Mouse (Mus musculus) layer of hippocampus, adult 2 months (tissue): ENCODE results near the gene Fasn. TPM values are rescaled to one million over a fixed set of nuclear protein-coding genes. Genes with fewer than 3 reads are reported as not detected.
A peak's percentile ranks its signal among the peaks of the same experiment; 100 is the strongest.
"Not testable (repeated sequence)": the region's sequence is repeated elsewhere in the genome, so short reads cannot be mapped to it uniquely, and the experiment has no call there.

Experiments used
- DNase-seq, 2 experiments: peaks; one replicate each; pipeline ENCODE4 v3.0.0; 2022; ENCODE audit warnings: low spot score in 2 of 2
- H3K27ac ChIP-seq: fragments of 200-600 bp; 2 replicates; pipeline ENCODE4 v1.8.1; 2022
- H3K4me3 ChIP-seq: fragments of 200-600 bp; 2 replicates; pipeline ENCODE4 v1.8.1; 2022; ENCODE audit warnings: mild to moderate bottlenecking
- CTCF ChIP-seq: fragments of 200-600 bp; conservative IDR thresholded peaks from 2 replicates; pipeline ENCODE4 v1.8.1; 2022; ENCODE audit warnings: antibody characterized with exemption, mild to moderate bottlenecking, moderate library complexity
- total RNA-seq, 2 experiments: library from RNA; stranded (reverse); gene quantifications; 2 replicates each; pipeline ENCODE4 v1.2.3; 2021

Fasn gene
- total RNA-seq, 2 experiments from 2014 or later: 184 to 185 TPM

DNA sequence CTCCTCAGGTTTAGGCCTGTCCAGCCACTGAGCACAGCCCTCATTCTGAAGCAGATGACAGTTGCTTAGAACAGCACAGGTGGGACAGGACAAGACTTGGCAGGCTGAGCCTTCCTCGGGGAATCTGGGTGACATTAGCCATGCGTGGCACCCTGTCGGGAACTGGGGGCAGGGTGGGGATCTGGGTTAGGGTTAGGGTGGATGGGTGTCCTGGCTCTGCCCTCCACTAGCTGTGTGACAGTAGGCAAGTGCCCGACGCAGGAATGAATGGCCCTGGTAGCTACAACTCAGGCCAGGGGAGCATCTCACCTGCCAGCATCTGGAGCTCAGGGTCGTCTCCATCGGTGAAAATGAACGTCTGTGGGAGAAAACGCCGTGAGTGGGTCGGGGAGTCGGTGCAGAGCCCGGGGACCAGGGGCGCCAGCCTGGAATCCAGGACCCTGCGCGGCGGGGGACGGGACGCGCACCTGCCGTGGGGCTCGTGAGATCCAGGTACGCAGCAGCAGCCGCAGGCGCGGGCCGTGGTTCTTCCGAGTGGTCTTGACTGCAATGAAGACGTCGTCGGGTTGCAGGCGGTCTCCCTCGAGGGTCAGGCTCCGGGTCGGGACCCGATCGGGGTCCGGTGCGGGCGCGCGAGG is 40.8 kb downstream of the Fasn start:
- Histone ChIP-seq H3K27ac (peak overlapping the region; percentile 95), H3K4me3 (peak overlapping the region; percentile 92)
- TF ChIP-seq CTCF: no peak
- no peak for DNase-seq

DNA sequence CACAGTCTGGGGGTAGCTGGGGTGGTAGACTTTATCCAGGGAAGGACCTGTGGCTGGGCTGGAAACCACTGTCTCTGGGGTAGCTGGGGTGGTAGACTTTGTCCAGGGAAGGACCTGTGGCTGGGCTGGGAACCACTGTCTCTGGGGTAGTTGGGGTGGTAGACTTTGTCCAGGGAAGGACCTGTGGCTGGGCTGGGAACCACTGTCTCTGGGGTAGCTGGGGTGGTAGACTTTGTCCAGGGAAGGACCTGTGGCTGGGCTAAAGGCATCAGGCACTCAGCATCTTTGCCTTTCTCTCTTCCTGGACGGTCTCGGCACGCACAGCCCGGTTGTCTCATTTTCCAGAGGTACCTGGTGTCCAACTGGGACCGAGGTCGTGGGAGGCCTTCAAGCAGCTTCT is 43.0 kb downstream of the Fasn start:
- H3K4me3 ChIP-seq, H3K27ac ChIP-seq: not testable (repeated sequence)
- peak in 1 of 2 experiments; percentile 2 for DNase-seq

GRCm38 (mm10) chr11:120779876-120780275 is 44.5 kb downstream of the Fasn start:
- no peak overlapping the region for H3K4me3 ChIP-seq
- no peak for DNase-seq
- no peak for TF ChIP-seq CTCF
- no peak overlapping the region for H3K27ac ChIP-seq

- TF ChIP-seq CTCF: no peak
- H3K4me3 ChIP-seq: no peak overlapping the region
- no peak overlapping the region for H3K27ac ChIP-seq
- DNase-seq: no peak
Measured at GRCm38 (mm10) chr11:120777123-120777522, 47.2 kb downstream of the Fasn start.

DNA sequence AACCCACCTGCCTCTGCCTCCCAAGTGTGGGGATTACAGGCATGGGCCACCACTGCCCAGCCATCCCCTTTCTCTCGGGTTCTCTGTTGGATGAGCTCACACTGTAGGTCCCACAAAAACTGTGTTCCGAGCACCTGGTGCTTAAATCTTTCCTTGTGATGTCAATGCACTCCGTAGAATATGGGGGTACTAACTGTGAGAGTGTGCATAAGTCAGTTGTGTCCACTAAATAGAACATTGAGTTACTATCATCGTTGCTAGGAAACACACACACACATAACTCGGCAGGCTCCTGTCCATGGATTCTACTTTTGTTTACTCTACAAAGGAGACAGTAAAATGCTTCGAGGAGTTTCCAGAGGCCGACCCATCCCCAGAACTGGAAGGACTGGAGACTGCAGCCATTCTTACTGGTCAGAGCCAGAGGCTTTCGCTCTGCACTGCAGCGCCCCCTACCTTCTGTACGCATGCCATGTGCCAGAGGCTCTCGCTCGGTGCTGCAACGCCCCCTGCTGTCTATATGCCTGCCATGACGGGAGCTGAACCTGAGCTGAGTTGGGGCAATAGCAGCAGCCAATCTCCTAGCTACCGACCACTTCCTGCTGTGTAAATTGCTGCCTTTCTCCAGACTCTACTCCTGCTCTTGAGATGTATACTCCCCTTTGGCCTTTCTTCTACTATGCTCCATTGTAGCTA is 48.4 kb downstream of the Fasn start:
- peak; percentile 100 for TF ChIP-seq CTCF
- Histone ChIP-seq H3K4me3 (no peak overlapping the region), H3K27ac (no peak overlapping the region)
- peak; percentile 92 to 98 for DNase-seq

- Histone ChIP-seq H3K4me3 (no peak overlapping the region), H3K27ac (no peak overlapping the region)
- no peak for DNase-seq
- no peak for TF ChIP-seq CTCF
Measured at GRCm38 (mm10) chr11:120773463-120774190, 50.7 kb downstream of the Fasn start.

GRCm38 (mm10) chr11:120772749-120773148 is 51.6 kb downstream of the Fasn start:
- no peak overlapping the region for H3K27ac ChIP-seq
- DNase-seq: no peak
- no peak for TF ChIP-seq CTCF
- H3K4me3 ChIP-seq: no peak overlapping the region

GRCm38 (mm10) chr11:120768206-120768605 is 56.1 kb downstream of the Fasn start:
- TF ChIP-seq CTCF: no peak

DNA sequence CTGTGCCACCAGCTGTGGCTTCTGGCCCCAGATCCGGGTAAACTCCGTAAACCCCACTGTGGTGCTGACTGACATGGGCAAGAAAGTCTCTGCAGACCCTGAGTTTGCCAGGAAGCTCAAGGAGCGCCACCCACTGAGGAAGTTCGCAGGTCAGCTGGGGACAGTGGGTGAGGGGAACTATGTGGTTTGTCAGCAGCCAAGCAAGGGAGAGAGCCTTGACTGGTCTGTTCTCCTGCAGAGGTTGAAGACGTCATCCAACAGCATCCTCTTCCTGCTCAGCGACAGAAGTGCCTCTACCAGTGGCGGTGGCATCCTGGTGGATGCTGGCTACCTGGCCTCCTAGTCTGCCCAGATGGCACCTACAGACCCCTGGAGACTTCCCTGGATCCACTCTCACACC is 57.3 kb downstream of the Fasn start:
- not testable (repeated sequence) for H3K4me3 ChIP-seq, H3K27ac ChIP-seq, DNase-seq

More at GRCm38 (mm10) chr11:120768206-120768605, 56.1 kb downstream of the Fasn start:
- H3K27ac ChIP-seq: no peak overlapping the region
- H3K4me3 ChIP-seq: no peak overlapping the region
- no peak for DNase-seq

DNA sequence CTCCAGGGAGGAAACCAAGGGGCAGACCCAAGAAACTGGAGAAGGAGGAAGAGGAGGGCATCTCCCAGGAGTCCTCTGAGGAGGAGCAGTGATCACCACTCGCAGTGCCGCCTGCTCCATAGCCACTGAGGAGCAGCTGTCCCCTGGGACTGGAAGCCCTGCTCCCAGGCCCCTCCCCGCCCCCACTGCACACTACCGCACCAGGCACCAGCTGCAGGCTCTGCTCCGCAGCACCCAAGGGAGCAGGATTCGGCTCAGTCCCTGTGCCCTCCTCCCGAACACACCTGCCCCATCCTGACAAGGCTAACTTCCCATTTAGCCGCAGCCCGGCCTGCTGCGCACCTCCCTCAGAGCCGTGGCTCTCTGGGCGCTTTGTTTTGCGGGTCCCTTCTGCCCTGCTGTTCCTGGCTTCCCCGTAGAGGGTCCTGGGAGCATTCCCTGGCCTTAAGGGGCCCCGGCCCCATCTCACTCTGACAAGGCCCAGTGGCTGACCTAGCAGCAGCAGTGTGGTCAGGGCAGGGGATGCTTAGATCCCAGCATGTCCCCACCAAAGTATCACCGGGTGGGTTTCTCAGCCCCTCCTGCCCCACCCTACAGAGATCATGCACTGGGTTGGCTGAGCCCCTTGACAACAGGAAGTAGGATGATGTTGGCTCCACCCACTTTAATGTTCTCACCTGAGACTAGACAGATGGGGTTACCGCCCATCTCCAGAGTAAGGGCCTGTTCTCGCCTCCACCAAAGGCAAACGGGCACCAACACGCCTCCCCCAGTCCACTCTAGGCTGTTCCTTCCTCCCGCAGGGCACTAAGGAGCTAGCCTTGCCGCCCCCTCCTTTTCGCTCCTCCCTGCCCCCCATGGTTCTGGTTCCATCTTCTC is 61.0 kb downstream of the Fasn start:
- not testable (repeated sequence) for H3K27ac ChIP-seq, DNase-seq, H3K4me3 ChIP-seq

- not testable (repeated sequence) for H3K4me3 ChIP-seq, H3K27ac ChIP-seq, DNase-seq
Measured at GRCm38 (mm10) chr11:120762672-120763041, 61.7 kb downstream of the Fasn start, which contains the start of gene Hmga1b. Gene Hmga1b (plus strand): TSS chr11:120762794.

GRCm38 (mm10) chr11:120761811-120762671 is 62.3 kb downstream of the Fasn start:
- TF ChIP-seq CTCF: no peak
- Histone ChIP-seq H3K27ac (no peak overlapping the region), H3K4me3 (no peak overlapping the region)
- DNase-seq: no peak
